11 mouse cellular contexts compared by ENCODE assay signal in the genomic region with DNA sequence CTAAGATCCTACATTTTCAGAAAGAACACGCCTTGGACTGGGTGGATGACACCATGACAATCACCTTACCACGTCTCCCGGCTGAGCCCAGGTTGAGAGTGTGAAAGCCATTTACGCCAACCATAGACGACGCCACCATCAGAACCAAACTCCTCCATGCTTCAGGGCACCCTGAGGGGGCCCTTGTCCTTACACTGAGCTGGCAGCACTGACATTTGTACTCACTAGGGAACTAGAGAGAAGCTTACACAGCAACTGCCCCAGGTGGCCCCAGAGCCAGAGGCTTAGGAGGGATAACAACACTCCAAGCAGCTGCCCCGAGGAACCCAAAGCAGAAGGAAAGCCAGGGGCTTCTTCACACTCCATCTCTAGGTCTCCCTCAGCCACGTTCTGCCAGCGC. TPM values are rescaled to one million over a fixed set of nuclear protein-coding genes. Genes with fewer than 3 reads are reported as not detected.
DNase-seq lines count a peak whose midpoint lies in the region; ATAC-seq lines count a peak whose summit lies in the region.
"Had no signal": no experiment of that assay in that cellular context is flagged by ENCODE, and none has a peak within 500 bp of the region (broad histone marks: within the 10 kb centered on the region; RNA-seq: fewer than 3 reads in every experiment).

No protein-coding gene starts in this region.

- no peak overlapping the region for H3K4me2 ChIP-seq in hindbrain, embryonic 11.5 days (replicated peaks; ENCODE audit: low read depth, low read length)
- H3K4me2 ChIP-seq in heart, embryonic 15.5 days, result peak overlapping the region; percentile 78
- H3K4me2 ChIP-seq in liver, embryonic 12.5 days, result peak overlapping the region; percentile 99

- no peak for DNase-seq in hindbrain, embryonic 10.5 days (ENCODE audit: low spot score)
- DNase-seq in hindbrain, embryonic 11.5 days (ENCODE audit: low spot score), result no peak
- DNase-seq in MN1 (ENCODE audit: low spot score), result peak; percentile 29
- DNase-seq in frontal cortex, postnatal 10 days (ENCODE audit: low spot score in 2 of 2), result no peak
- no peak for DNase-seq in embryo, embryonic 10.5 days (ENCODE audit: low spot score)
- DNase-seq: thymus, postnatal 14 days had no signal

- 68% methylated on average over 9 of the region's 9 CpGs for WGBS in hindbrain, embryonic 10.5 days
- 70% methylated on average over 9 of the region's 9 CpGs for WGBS in hindbrain, embryonic 11.5 days
- WGBS in heart, embryonic 15.5 days, result 31% methylated on average over 9 of the region's 9 CpGs
- 40% methylated on average over 9 of the region's 9 CpGs for WGBS in liver, embryonic 12.5 days (ENCODE audit: insufficient replicate concordance)

- H3K4me1 ChIP-seq in hindbrain, embryonic 10.5 days (replicated peaks), result peaks cover 61% of the 10 kb centered on the region
- H3K4me1 ChIP-seq in hindbrain, embryonic 11.5 days (replicated peaks; ENCODE audit: control insufficient read depth, insufficient read depth, low read length), result peaks cover 7% of the 10 kb centered on the region
- H3K4me1 ChIP-seq in heart, embryonic 15.5 days (replicated peaks), result peaks cover 55% of the 10 kb centered on the region
- H3K4me1 ChIP-seq in liver, embryonic 12.5 days, result peaks cover 85% of the 10 kb centered on the region

- H3K36me3 ChIP-seq in hindbrain, embryonic 10.5 days, result peaks cover 46% of the 10 kb centered on the region
- peaks cover 5% of the 10 kb centered on the region; the same call in 1 of the 2 replicates for H3K36me3 ChIP-seq in hindbrain, embryonic 11.5 days (ENCODE audit: control insufficient read depth, insufficient read depth, low read length)
- peaks cover 13% of the 10 kb centered on the region; the same call in 1 of the 2 replicates for H3K36me3 ChIP-seq in heart, embryonic 15.5 days
- H3K36me3 ChIP-seq in liver, embryonic 12.5 days, result peaks cover 33% of the 10 kb centered on the region

- 0 out of 2 replicates have a peak, but pooled peaks cover 3% of the 10 kb centered on the region for H3K27me3 ChIP-seq in hindbrain, embryonic 10.5 days (ENCODE audit: insufficient read depth, poor library complexity, severe bottlenecking)
- no peaks in the 10 kb centered on the region for H3K27me3 ChIP-seq in hindbrain, embryonic 11.5 days (ENCODE audit: control insufficient read depth, insufficient read depth, low read length)
- no peaks in the 10 kb centered on the region for H3K27me3 ChIP-seq in heart, embryonic 15.5 days
- H3K27me3 ChIP-seq in liver, embryonic 12.5 days (replicated peaks), result peaks cover 12% of the 10 kb centered on the region
- H3K27me3 ChIP-seq: embryonic facial prominence, embryonic 12.5 days had no signal

- no peak overlapping the region for H3K9ac ChIP-seq in hindbrain, embryonic 11.5 days (ENCODE audit: low read depth, low read length)
- H3K9ac ChIP-seq in heart, embryonic 15.5 days, result peak overlapping the region; percentile 53
- peak overlapping the region; percentile 93 for H3K9ac ChIP-seq in liver, embryonic 12.5 days

- no peak overlapping the region for H3K27ac ChIP-seq in hindbrain, embryonic 10.5 days
- no peak overlapping the region for H3K27ac ChIP-seq in hindbrain, embryonic 11.5 days (ENCODE audit: low read depth, low read length)
- peak overlapping the region; percentile 97 for H3K27ac ChIP-seq in heart, embryonic 15.5 days
- peak overlapping the region; percentile 99 for H3K27ac ChIP-seq in liver, embryonic 12.5 days
- H3K27ac ChIP-seq: embryonic facial prominence, embryonic 12.5 days had no signal

- H3K4me3 ChIP-seq in hindbrain, embryonic 10.5 days, result peak overlapping the region; percentile 68; the same call in 1 of the 2 replicates
- H3K4me3 ChIP-seq in hindbrain, embryonic 11.5 days (ENCODE audit: low read depth, low read length), result no peak overlapping the region
- H3K4me3 ChIP-seq in heart, embryonic 15.5 days, result peak overlapping the region; percentile 65
- peak overlapping the region; percentile 80 for H3K4me3 ChIP-seq in liver, embryonic 12.5 days

- no peak for ATAC-seq in hindbrain, embryonic 11.5 days (ENCODE audit: low FRiP score)
- ATAC-seq in heart, embryonic 15.5 days (replicated peaks; ENCODE audit: insufficient number of reproducible peaks, insufficient read depth, low FRiP score, low read depth), result no peak
- ATAC-seq in liver, embryonic 12.5 days, result no peak

- no peaks in the 10 kb centered on the region for H3K9me3 ChIP-seq in hindbrain, embryonic 10.5 days
- H3K9me3 ChIP-seq in hindbrain, embryonic 11.5 days (ENCODE audit: control insufficient read depth, low read length), result no peaks in the 10 kb centered on the region
- H3K9me3 ChIP-seq in heart, embryonic 15.5 days (replicated peaks), result no peaks in the 10 kb centered on the region
- no peaks in the 10 kb centered on the region for H3K9me3 ChIP-seq in liver, embryonic 12.5 days (replicated peaks)
- H3K9me3 ChIP-seq: embryonic facial prominence, embryonic 12.5 days had no signal

RNA-seq across cellular contexts. Expression of a gene that starts 3.1 kb away (rescaled TPM):
- 11.6 and 12.0 TPM in 2 replicates for polyA plus RNA-seq in hindbrain, embryonic 10.5 days (2016; fragmentation: Nextera tagmentation; extraction: Ambion mirVana)
- 12.4 and 17.3 TPM in 2 replicates for polyA plus RNA-seq in hindbrain, embryonic 11.5 days (2014; fragmentation: Nextera tagmentation; extraction: Ambion mirVana)
- polyA plus RNA-seq in heart, embryonic 15.5 days (2015; fragmentation: Nextera tagmentation; extraction: Ambion mirVana), result 36.5 and 43.0 TPM in 2 replicates
- polyA plus RNA-seq in liver, embryonic 12.5 days (2016; fragmentation: Nextera tagmentation; extraction: Ambion mirVana), result 9.7 and 10.2 TPM in 2 replicates

RNA-seq across cellular contexts. Expression of a gene that starts 23.9 kb away (rescaled TPM):
- 38.8 and 58.6 TPM in 2 replicates for polyA plus RNA-seq in hindbrain, embryonic 10.5 days (2016; fragmentation: Nextera tagmentation; extraction: Ambion mirVana)
- 41.3 and 42.9 TPM in 2 replicates for polyA plus RNA-seq in hindbrain, embryonic 11.5 days (2014; fragmentation: Nextera tagmentation; extraction: Ambion mirVana)
- 8.7 and 12.8 TPM in 2 replicates for polyA plus RNA-seq in heart, embryonic 15.5 days (2015; fragmentation: Nextera tagmentation; extraction: Ambion mirVana)
- polyA plus RNA-seq in liver, embryonic 12.5 days (2016; fragmentation: Nextera tagmentation; extraction: Ambion mirVana), result 3.8 and 4.9 TPM in 2 replicates

RNA-seq across cellular contexts. Expression of a gene that starts 35.9 kb away (rescaled TPM):
- polyA plus RNA-seq in hindbrain, embryonic 10.5 days (2016; fragmentation: Nextera tagmentation; extraction: Ambion mirVana), result not detected in 2 replicates
- not detected in 2 replicates for polyA plus RNA-seq in hindbrain, embryonic 11.5 days (2014; fragmentation: Nextera tagmentation; extraction: Ambion mirVana)
- polyA plus RNA-seq in heart, embryonic 15.5 days (2015; fragmentation: Nextera tagmentation; extraction: Ambion mirVana), result 0.40 and 0.74 TPM in 2 replicates
- polyA plus RNA-seq in liver, embryonic 12.5 days (2016; fragmentation: Nextera tagmentation; extraction: Ambion mirVana), result not detected in 2 replicates
- polyA plus RNA-seq: brain, embryonic 14.5 days; embryonic facial prominence, embryonic 12.5 days; liver, adult 2 months had no signal

RNA-seq across cellular contexts. Expression of a gene that starts 36.0 kb away (rescaled TPM):
- 53.7 and 57.6 TPM in 2 replicates for polyA plus RNA-seq in hindbrain, embryonic 10.5 days (2016; fragmentation: Nextera tagmentation; extraction: Ambion mirVana)
- 63.8 and 67.8 TPM in 2 replicates for polyA plus RNA-seq in hindbrain, embryonic 11.5 days (2014; fragmentation: Nextera tagmentation; extraction: Ambion mirVana)
- 33.2 and 38.0 TPM in 2 replicates for polyA plus RNA-seq in heart, embryonic 15.5 days (2015; fragmentation: Nextera tagmentation; extraction: Ambion mirVana)
- 34.4 and 35.5 TPM in 2 replicates for polyA plus RNA-seq in liver, embryonic 12.5 days (2016; fragmentation: Nextera tagmentation; extraction: Ambion mirVana)

RNA-seq across cellular contexts. Expression of a gene that starts 56.0 kb away (rescaled TPM):
- polyA plus RNA-seq in hindbrain, embryonic 10.5 days (2016; fragmentation: Nextera tagmentation; extraction: Ambion mirVana), result 22.8 and 23.8 TPM in 2 replicates
- polyA plus RNA-seq in hindbrain, embryonic 11.5 days (2014; fragmentation: Nextera tagmentation; extraction: Ambion mirVana), result 21.7 and 33.0 TPM in 2 replicates
- 16.1 and 17.8 TPM in 2 replicates for polyA plus RNA-seq in heart, embryonic 15.5 days (2015; fragmentation: Nextera tagmentation; extraction: Ambion mirVana)
- polyA plus RNA-seq in liver, embryonic 12.5 days (2016; fragmentation: Nextera tagmentation; extraction: Ambion mirVana), result 15.9 and 16.2 TPM in 2 replicates

Comparison
In these comparisons a context has a peak if more than half of its experiments do, and no peak if none do; other contexts are left out.
1. H3K27ac ChIP-seq: peak in heart, embryonic 15.5 days (single experiment) and liver, embryonic 12.5 days (single experiment); none in hindbrain, embryonic 10.5 days (single experiment) and hindbrain, embryonic 11.5 days (single experiment).